Mouse (Mus musculus) G1E (cell line): ENCODE measurements around the gene Lrmda. TPM values are rescaled to one million over a fixed set of nuclear protein-coding genes. Genes with fewer than 3 reads are reported as not detected.

Experiments used
- ATAC-seq: 2 replicates; pipeline ENCODE4 v1.8.0; 2016; ENCODE audit warnings: mild to moderate bottlenecking; ENCODE audit not compliant: insufficient number of reproducible peaks, poor library complexity, low FRiP score, severe bottlenecking; ENCODE audit errors: extremely low read depth
- DNase-seq: peaks from one replicate; pipeline ENCODE4 v3.0.0; 2012; ENCODE audit warnings: low spot score
- H3K27me3 ChIP-seq: 2 replicates; pipeline ENCODE4 v1.6.1; 2012; ENCODE audit warnings: mild to moderate bottlenecking, low read length, inconsistent platforms; ENCODE audit not compliant: insufficient read depth
- H3K36me3 ChIP-seq: replicated peaks from 2 replicates; pipeline ENCODE3; 2012; ENCODE audit warnings: mild to moderate bottlenecking, inconsistent platforms
- H3K4me1 ChIP-seq: 2 replicates; pipeline ENCODE4 v1.6.1; 2012; ENCODE audit warnings: low read depth, low read length, inconsistent platforms, mixed read lengths; ENCODE audit not compliant: insufficient read depth
- H3K4me3 ChIP-seq: 2 replicates; pipeline ENCODE4 v1.5.1; 2012; ENCODE audit warnings: low read depth, mild to moderate bottlenecking, inconsistent platforms, low read length, moderate library complexity, mixed read lengths
- H3K9me3 ChIP-seq: replicated peaks from 2 replicates; pipeline ENCODE4 v1.6.1; 2012; ENCODE audit warnings: inconsistent platforms
- CTCF ChIP-seq: IDR thresholded peaks from 2 replicates; pipeline ENCODE4 v1.5.1; 2012; ENCODE audit warnings: low read depth, low read length, inconsistent platforms, mixed read lengths
- GATA1 ChIP-seq: IDR thresholded peaks from 2 replicates; pipeline ENCODE4 v1.6.1; 2012; ENCODE audit warnings: borderline replicate concordance, low read length, inconsistent platforms, mixed read lengths
- GATA2 ChIP-seq: IDR thresholded peaks from 2 replicates; pipeline ENCODE4 v1.6.1; 2012; ENCODE audit warnings: low read depth, low read length, inconsistent platforms, borderline replicate concordance
- POLR2AphosphoS5 ChIP-seq: IDR thresholded peaks from 2 replicates; pipeline ENCODE4 v1.6.1; 2012; ENCODE audit warnings: low read depth, low read length, inconsistent platforms; ENCODE audit not compliant: insufficient replicate concordance
- TAL1 ChIP-seq: conservative IDR thresholded peaks from 2 replicates; pipeline ENCODE4 v1.6.1; 2012; ENCODE audit warnings: low read depth, low read length, inconsistent platforms, mixed read lengths
- polyA plus RNA-seq: library from polyadenylated mRNA; stranded (reverse); fragments of >175 nt; gene quantifications from 2 replicates; pipeline ENCODE4 v1.2.3, GENCODE M21; 2012
- total RNA-seq, 2 experiments: library from RNA; stranded (forward) in 1 of 2; stranded (reverse) in 1 of 2; fragments of 200-1000 nt in 1 of 2; fragments of >200 nt in 1 of 2; fragmentation: Nextera tagmentation in 1 of 2; gene quantifications; 2 replicates each; pipeline ENCODE4 v1.2.3; 2014 to 2017

Gene Lrmda
- total and polyA plus RNA-seq, 3 experiments: not detected

DNA sequence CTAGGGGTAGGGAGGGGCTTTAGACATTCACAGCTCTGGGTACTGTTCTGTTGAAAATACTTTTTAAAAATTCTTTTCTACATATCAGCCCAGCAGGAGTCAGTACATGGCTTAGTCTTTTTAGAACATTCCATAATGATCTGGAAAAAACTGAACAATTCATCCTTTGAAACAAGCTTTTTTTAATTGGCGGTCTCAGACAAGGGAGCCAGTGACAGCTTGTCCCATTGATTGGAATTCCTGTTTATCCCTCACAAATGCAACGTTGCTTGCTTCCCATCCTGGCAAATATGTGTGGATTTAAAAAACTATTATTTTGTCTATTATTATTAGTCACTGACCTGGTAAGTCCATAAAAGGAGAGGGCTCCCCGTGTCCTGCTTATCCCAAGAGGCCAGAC, 64.4 kb downstream of the Lrmda start:
- Histone ChIP-seq H3K4me3 (no peak overlapping the region), H3K36me3 (no peaks in the 10 kb centered on the region), H3K9me3 (no peaks in the 10 kb centered on the region), H3K27me3 (no peaks in the 10 kb centered on the region), H3K4me1 (no peaks in the 10 kb centered on the region)
- TF ChIP-seq GATA1 (no peak), CTCF (no peak), POLR2AphosphoS5 (no peak), TAL1 (no peak), GATA2 (no peak)
- DNase-seq (no peak), ATAC-seq (no peak)

DNA sequence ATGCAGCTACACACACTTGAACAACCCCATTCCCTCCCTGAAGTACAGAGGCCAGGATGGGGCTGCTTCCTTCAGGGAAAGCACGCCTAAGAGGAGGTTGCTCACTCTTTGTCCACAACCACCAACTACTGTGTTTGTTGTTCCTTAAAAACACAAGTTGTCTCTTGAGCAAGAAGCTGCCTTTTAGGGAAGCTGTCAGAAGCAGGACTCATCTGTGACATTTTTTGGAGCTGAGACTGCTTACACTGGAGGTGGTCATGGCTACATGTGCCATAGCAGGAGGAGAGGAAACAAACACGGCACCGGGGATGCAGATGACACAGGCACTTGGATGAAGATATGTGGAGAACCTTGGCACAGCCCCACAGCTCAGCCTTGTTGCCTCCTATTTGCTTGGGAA, 65.9 kb downstream of the Lrmda start:
- H3K4me1 ChIP-seq: no peaks in the 10 kb centered on the region
- no peaks in the 10 kb centered on the region for H3K36me3 ChIP-seq
- ATAC-seq: no peak
- H3K4me3 ChIP-seq: no peak overlapping the region
- TF ChIP-seq GATA2 (no peak), GATA1 (no peak), TAL1 (no peak), CTCF (no peak), POLR2AphosphoS5 (no peak)
- H3K27me3 ChIP-seq: no peaks in the 10 kb centered on the region
- no peaks in the 10 kb centered on the region for H3K9me3 ChIP-seq
- DNase-seq: no peak

DNA sequence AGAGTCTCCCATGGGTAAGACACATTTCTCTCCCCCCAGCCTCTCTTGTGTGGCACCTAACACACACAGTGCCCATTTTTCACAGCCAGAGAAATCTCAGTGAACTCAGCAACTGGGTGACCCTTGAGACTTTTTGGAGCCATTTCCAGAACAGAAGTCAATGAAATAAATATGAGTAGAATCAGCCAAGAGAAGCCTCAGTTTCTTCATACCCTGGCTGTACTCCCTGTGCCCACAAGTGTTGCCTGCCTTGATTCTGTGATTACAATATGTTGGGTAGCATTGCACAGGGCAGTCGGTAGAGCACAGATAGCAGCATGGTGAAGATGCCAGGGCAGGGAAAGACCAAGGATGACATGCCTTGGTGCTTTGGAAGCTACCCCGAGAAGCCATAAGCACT, 69.1 kb downstream of the Lrmda start:
- TF ChIP-seq GATA1: no peak
- no peak for TF ChIP-seq POLR2AphosphoS5
- TF ChIP-seq TAL1: no peak
- no peak for TF ChIP-seq GATA2
- TF ChIP-seq CTCF: no peak
- DNase-seq: no peak
- no peak for ATAC-seq
- Histone ChIP-seq H3K27me3 (no peaks in the 10 kb centered on the region; the same call in 1 of the 2 replicates), H3K9me3 (no peaks in the 10 kb centered on the region), H3K36me3 (no peaks in the 10 kb centered on the region), H3K4me1 (no peaks in the 10 kb centered on the region), H3K4me3 (no peak overlapping the region)

DNA sequence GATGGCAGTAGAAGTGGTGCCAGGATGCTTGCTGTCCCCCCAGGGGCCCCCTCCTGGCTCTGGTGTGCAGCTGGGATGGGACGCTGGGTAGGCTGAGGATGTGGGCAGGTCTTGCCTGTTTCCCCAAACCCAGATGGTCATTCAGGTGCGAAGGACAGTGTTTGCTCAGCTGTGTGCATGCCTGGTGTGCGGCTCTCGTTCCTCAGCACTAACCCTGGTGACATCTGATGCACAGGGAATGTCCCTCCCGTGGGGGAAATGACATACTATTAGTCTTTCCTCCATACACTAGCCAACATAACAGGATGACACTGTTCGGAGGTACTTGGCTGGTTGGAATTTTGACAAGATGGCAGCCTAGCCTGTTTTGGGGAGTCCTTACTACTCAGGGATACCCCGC, 69.8 kb downstream of the Lrmda start:
- ATAC-seq (no peak), DNase-seq (no peak)
- no peak for TF ChIP-seq CTCF
- TF ChIP-seq GATA1: no peak
- TF ChIP-seq GATA2: no peak
- no peak for TF ChIP-seq TAL1
- no peak for TF ChIP-seq POLR2AphosphoS5
- Histone ChIP-seq H3K36me3 (no peaks in the 10 kb centered on the region), H3K27me3 (no peaks in the 10 kb centered on the region; the same call in 1 of the 2 replicates), H3K4me1 (no peaks in the 10 kb centered on the region), H3K4me3 (no peak overlapping the region), H3K9me3 (no peaks in the 10 kb centered on the region)

DNA sequence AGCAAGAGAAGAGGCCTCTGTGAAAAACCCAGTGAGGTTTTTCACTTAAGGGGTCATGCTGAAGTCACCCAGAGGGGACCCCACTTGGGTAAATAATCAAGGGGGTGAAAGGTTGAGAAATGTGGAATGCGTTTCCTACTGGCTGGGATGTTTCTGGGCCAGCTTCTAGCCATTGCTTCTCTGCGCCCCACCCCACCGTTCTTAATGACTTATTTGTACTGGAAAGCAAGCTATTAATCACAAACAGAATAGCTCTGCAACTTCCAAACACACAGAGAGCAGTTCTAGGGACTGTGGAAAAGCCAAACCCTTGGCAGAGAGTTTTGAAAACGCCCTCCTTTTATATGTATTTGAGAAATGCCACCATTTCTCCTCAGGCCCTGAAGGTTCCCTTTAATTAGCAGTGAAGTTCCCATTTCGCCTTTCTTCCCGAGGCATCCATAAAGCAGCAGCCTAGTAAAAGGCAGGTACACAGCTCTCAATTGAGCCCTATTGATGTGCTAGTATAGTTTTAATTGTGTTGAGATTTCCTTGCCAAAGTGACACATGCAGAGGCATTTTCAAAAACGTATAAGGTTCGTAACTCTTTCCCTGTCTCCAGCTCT, 70.5 kb downstream of the Lrmda start:
- no peaks in the 10 kb centered on the region for H3K4me1 ChIP-seq
- no peaks in the 10 kb centered on the region for H3K36me3 ChIP-seq
- no peak overlapping the region for H3K4me3 ChIP-seq
- DNase-seq (no peak), ATAC-seq (no peak)
- no peak for TF ChIP-seq POLR2AphosphoS5
- no peak for TF ChIP-seq GATA1
- TF ChIP-seq GATA2: no peak
- no peak for TF ChIP-seq CTCF
- no peak for TF ChIP-seq TAL1
- no peaks in the 10 kb centered on the region for H3K9me3 ChIP-seq
- no peaks in the 10 kb centered on the region; the same call in 1 of the 2 replicates for H3K27me3 ChIP-seq

DNA sequence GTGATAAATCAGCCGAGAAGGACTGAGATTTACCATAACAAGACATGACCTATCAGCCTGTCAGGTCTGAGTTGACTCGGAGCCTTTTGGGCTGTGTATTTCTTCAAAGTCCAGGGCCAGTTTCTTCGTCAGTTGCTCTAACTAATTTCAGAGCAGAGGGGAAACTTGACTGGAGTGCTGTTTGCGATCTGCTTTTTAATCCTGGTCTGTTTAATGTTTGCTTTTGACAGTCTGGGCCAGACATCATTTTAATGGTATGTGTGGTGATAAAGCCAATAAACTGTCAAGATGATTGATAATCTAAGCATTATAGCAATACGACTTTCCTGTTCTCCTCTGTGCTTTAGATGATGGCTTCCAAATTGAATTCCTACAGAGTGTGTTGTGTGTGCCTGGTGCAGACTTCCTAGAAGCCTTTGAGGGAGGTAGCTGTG, 71.3 kb downstream of the Lrmda start:
- Histone ChIP-seq H3K27me3 (no peaks in the 10 kb centered on the region; the same call in 1 of the 2 replicates), H3K36me3 (no peaks in the 10 kb centered on the region), H3K9me3 (no peaks in the 10 kb centered on the region), H3K4me3 (no peak overlapping the region), H3K4me1 (no peaks in the 10 kb centered on the region)
- ATAC-seq: no peak
- DNase-seq: no peak
- TF ChIP-seq GATA2 (no peak), POLR2AphosphoS5 (no peak), GATA1 (no peak), TAL1 (no peak), CTCF (no peak)
